Mouse (Mus musculus): Measurements from ENCODE around the gene Olfr547. TPM values are rescaled to one million over a fixed set of nuclear protein-coding genes. Genes with fewer than 3 reads are reported as not detected.

Gene Olfr547
- total RNA-seq, 1 experiment = not detected

DNA sequence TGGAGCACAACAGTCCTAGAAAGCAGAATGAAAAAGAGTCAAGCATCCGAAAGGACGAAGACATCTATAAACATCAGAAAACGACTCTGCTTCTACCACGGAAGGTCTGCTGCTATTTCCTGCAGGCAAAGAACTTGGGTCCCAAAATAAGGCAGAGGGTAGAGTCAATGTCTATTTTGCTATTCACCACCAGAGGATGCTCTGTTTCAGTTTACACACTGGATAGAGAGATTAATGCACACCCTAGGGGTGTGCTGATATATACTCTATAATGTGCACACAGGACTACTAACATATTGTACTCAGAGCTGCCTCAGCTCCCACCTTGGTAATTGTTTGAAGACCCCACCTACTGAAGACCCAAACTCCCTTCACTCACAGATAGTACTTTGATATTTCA lies 31.7 kb downstream of the Olfr547 start:
- no peak overlapping the region for H3K9ac ChIP-seq (ENCODE audit: insufficient read depth, low read depth, low read length, poor library complexity, severe bottlenecking)
- no peak for TF ChIP-seq HCFC1 (IDR thresholded peaks at IDR 0.05; ENCODE audit: borderline replicate concordance, insufficient read depth, low read length)
- TF ChIP-seq ZNF384 (IDR thresholded peaks at IDR 0.05; ENCODE audit: low read depth, low read length) = no peak
- TF ChIP-seq MAFK (IDR thresholded peaks at IDR 0.05; ENCODE audit: insufficient read depth, low read depth, low read length) = no peak
- no peak for TF ChIP-seq CHD2 (IDR thresholded peaks at IDR 0.05; ENCODE audit: low read depth, low read length)
- no peak for TF ChIP-seq ZC3H11A (IDR thresholded peaks at IDR 0.05; ENCODE audit: borderline replicate concordance, low read depth, low read length)
- in situ Hi-C loops (cut with MboI; ENCODE audit: low sequenced_read_pairs in 2 of 2, unreplicated experiment in 2 of 2) = no loop called here
- H3K4me3 ChIP-seq (ENCODE audit: insufficient read depth in 1 of 2, low read depth in 1 of 2, low read length in 2 of 2, poor library complexity in 1 of 2, severe bottlenecking in 1 of 2) = no peak overlapping the region
- no peaks in the 10 kb centered on the region for H3K36me3 ChIP-seq (ENCODE audit: control insufficient read depth, insufficient read depth, low read length, poor library complexity, severe bottlenecking)
- H3K27ac ChIP-seq (ENCODE audit: insufficient read depth, low read depth, low read length, poor library complexity, severe bottlenecking) = no peak overlapping the region
- no peaks in the 10 kb centered on the region for H3K4me1 ChIP-seq (ENCODE audit: control insufficient read depth in 2 of 2, insufficient read depth in 2 of 2, low read length in 2 of 2, poor library complexity in 1 of 2)
- H3K9me3 ChIP-seq (ENCODE audit: control insufficient read depth, insufficient read depth, low read depth, low read length) = no peaks in the 10 kb centered on the region
- no peak for DNase-seq (ENCODE audit: low read depth, low spot score)

DNA sequence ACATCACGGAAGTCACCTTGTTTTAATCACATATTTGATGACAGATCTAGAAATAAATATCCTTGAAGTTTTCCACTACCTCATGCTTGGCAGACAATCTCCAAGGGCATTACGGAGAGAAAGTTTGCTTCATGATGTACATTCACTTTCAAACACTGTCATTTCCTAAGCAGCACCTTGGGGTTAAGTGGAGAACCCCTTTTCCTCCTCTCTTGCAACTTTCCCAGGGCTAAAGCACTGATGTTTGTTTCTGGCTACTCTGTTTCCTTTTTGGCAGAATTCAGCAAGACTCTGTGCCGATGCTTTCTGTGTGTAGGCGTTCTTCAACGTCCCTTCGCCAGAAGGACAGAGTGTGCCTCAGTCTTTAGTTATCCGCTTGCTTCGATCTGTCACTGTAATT lies 36.6 kb downstream of the Olfr547 start, which contains the start of gene Olfr550:
Gene Olfr550 (plus strand): TSS at position 301 of the 400 bp plus-strand sequence.
- Histone ChIP-seq H3K9ac (ENCODE audit: insufficient read depth, low read depth, low read length, poor library complexity, severe bottlenecking) (no peak within 1 kb of the TSS), H3K27ac (ENCODE audit: insufficient read depth, low read depth, low read length, poor library complexity, severe bottlenecking) (no peak within 1 kb of the TSS), H3K36me3 (ENCODE audit: control insufficient read depth, insufficient read depth, low read length, poor library complexity, severe bottlenecking) (no peaks in the 10 kb centered on the region), H3K4me1 (ENCODE audit: control insufficient read depth in 2 of 2, insufficient read depth in 2 of 2, low read length in 2 of 2, poor library complexity in 1 of 2) (no peaks in the 10 kb centered on the region), H3K9me3 (ENCODE audit: control insufficient read depth, insufficient read depth, low read depth, low read length) (no peaks in the 10 kb centered on the region), H3K4me3 (ENCODE audit: insufficient read depth in 1 of 2, low read depth in 1 of 2, low read length in 2 of 2, poor library complexity in 1 of 2, severe bottlenecking in 1 of 2) (no peak within 1 kb of the TSS)
- TF ChIP-seq MAFK (IDR thresholded peaks at IDR 0.05; ENCODE audit: insufficient read depth, low read depth, low read length) = no peak
- TF ChIP-seq ZNF384 (IDR thresholded peaks at IDR 0.05; ENCODE audit: low read depth, low read length) = no peak
- no peak for DNase-seq (ENCODE audit: low read depth, low spot score)
- in situ Hi-C loops (cut with MboI; ENCODE audit: low sequenced_read_pairs in 2 of 2, unreplicated experiment in 2 of 2) = no loop called here

DNA sequence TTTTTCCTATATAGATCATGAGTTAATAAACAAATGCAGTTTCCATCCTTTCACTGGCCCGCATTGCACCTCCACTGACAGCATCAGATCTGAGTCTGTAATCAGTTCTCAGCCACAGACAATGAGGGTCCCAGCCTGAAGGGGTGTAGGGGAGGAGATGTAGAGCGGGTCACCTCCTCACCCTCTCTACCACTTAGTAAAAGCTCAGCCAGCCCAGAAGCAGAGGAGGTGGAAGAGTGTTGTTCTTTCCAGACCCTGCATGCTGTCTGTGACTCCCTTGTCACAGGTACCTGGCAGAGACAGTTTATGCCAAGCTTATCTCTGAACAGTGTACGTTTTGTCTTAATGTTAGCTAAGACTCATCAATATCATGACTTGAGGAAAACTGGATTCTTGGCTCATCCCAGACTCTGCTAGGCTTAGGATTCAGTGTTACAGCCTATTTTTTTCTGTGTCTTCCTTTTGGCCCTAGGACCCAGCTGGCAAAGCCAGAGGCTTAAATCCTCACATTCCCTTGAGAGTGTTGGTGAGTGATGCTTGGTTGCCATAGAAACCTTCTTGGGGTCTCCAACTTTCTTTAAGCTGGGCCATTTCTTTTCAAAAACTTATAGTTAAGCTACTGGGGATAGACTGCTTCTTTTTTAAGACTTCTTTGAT lies 38.8 kb downstream of the Olfr547 start:
- Histone ChIP-seq H3K36me3 (ENCODE audit: control insufficient read depth, insufficient read depth, low read length, poor library complexity, severe bottlenecking) (no peaks in the 10 kb centered on the region), H3K4me1 (ENCODE audit: control insufficient read depth in 2 of 2, insufficient read depth in 2 of 2, low read length in 2 of 2, poor library complexity in 1 of 2) (no peaks in the 10 kb centered on the region), H3K27ac (ENCODE audit: insufficient read depth, low read depth, low read length, poor library complexity, severe bottlenecking) (no peak overlapping the region), H3K4me3 (ENCODE audit: insufficient read depth in 1 of 2, low read depth in 1 of 2, low read length in 2 of 2, poor library complexity in 1 of 2, severe bottlenecking in 1 of 2) (no peak overlapping the region), H3K9me3 (ENCODE audit: control insufficient read depth, insufficient read depth, low read depth, low read length) (no peaks in the 10 kb centered on the region), H3K9ac (ENCODE audit: insufficient read depth, low read depth, low read length, poor library complexity, severe bottlenecking) (no peak overlapping the region)
- TF ChIP-seq ZNF384 (IDR thresholded peaks at IDR 0.05; ENCODE audit: low read depth, low read length) (no peak), HCFC1 (IDR thresholded peaks at IDR 0.05; ENCODE audit: borderline replicate concordance, insufficient read depth, low read length) (no peak), ZC3H11A (IDR thresholded peaks at IDR 0.05; ENCODE audit: borderline replicate concordance, low read depth, low read length) (no peak), MAFK (IDR thresholded peaks at IDR 0.05; ENCODE audit: insufficient read depth, low read depth, low read length) (no peak), CHD2 (IDR thresholded peaks at IDR 0.05; ENCODE audit: low read depth, low read length) (no peak)
- DNase-seq (ENCODE audit: low read depth, low spot score) = no peak
- in situ Hi-C loops (cut with MboI; ENCODE audit: low sequenced_read_pairs in 2 of 2, unreplicated experiment in 2 of 2) = no loop called here

DNA sequence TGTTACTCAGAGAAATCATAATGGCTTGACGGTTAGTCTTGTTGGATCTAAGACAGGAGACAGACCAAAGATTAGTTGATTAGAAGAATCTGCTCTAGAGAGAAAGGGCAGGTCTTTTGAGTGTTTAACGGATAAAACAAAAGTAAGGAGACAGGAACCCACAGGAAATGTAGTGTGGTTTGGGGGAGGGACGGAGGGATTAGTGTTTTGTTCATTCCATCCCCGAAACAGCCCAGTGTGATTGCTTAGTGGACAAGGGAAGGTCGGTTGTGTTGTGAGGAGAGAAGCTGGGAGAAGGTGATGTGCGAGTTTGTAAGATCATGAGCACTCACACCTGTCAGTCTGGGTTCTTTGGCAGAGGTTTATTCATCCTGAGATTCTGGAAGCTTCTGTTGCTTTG lies 41.4 kb downstream of the Olfr547 start:
- no peak for DNase-seq (ENCODE audit: low read depth, low spot score)
- TF ChIP-seq MAFK (IDR thresholded peaks at IDR 0.05; ENCODE audit: insufficient read depth, low read depth, low read length) (no peak), HCFC1 (IDR thresholded peaks at IDR 0.05; ENCODE audit: borderline replicate concordance, insufficient read depth, low read length) (no peak), ZNF384 (IDR thresholded peaks at IDR 0.05; ENCODE audit: low read depth, low read length) (no peak), CHD2 (IDR thresholded peaks at IDR 0.05; ENCODE audit: low read depth, low read length) (no peak), ZC3H11A (IDR thresholded peaks at IDR 0.05; ENCODE audit: borderline replicate concordance, low read depth, low read length) (no peak)
- H3K4me3 ChIP-seq (ENCODE audit: insufficient read depth in 1 of 2, low read depth in 1 of 2, low read length in 2 of 2, poor library complexity in 1 of 2, severe bottlenecking in 1 of 2) = no peak overlapping the region
- no peak overlapping the region for H3K27ac ChIP-seq (ENCODE audit: insufficient read depth, low read depth, low read length, poor library complexity, severe bottlenecking)
- H3K9me3 ChIP-seq (ENCODE audit: control insufficient read depth, insufficient read depth, low read depth, low read length) = no peaks in the 10 kb centered on the region
- no peaks in the 10 kb centered on the region for H3K36me3 ChIP-seq (ENCODE audit: control insufficient read depth, insufficient read depth, low read length, poor library complexity, severe bottlenecking)
- in situ Hi-C loops (cut with MboI; ENCODE audit: low sequenced_read_pairs in 2 of 2, unreplicated experiment in 2 of 2) = no loop called here
- no peaks in the 10 kb centered on the region for H3K4me1 ChIP-seq (ENCODE audit: control insufficient read depth in 2 of 2, insufficient read depth in 2 of 2, low read length in 2 of 2, poor library complexity in 1 of 2)
- no peak overlapping the region for H3K9ac ChIP-seq (ENCODE audit: insufficient read depth, low read depth, low read length, poor library complexity, severe bottlenecking)

Other genes with a start within 250 kb of the Olfr547 start
- 92.8 and 109 TPM in 2 replicates for gene Rrm1, start 93.1 kb upstream of the Olfr547 start, total RNA-seq (2012; rRNA removed)
- 0.22 and 0.63 TPM in 2 replicates for gene Olfr543, start 53.1 kb upstream of the Olfr547 start, total RNA-seq (2012; rRNA removed)
- gene Olfr544, start 46.4 kb upstream of the Olfr547 start, total RNA-seq (2012; rRNA removed) = 0.16 TPM in 1 of 2 replicates, not detected in the other
- gene Olfr545, start 35.2 kb upstream of the Olfr547 start, total RNA-seq (2012; rRNA removed) = not detected in 2 replicates
- not detected in 2 replicates for gene Olfr548-ps1, start 6.1 kb downstream of the Olfr547 start, total RNA-seq (2012; rRNA removed)
- not detected in 2 replicates for gene Olfr549, start 15.1 kb downstream of the Olfr547 start, total RNA-seq (2012; rRNA removed)
- gene Trim21, start 30.7 kb downstream of the Olfr547 start, total RNA-seq (2012; rRNA removed) = 6.2 and 7.5 TPM in 2 replicates
- not detected in 2 replicates for gene Olfr550, start 36.7 kb downstream of the Olfr547 start, total RNA-seq (2012; rRNA removed)
- gene Olfr551, start 57.1 kb downstream of the Olfr547 start, total RNA-seq (2012; rRNA removed) = not detected in 2 replicates
- gene Olfr552, start 63.0 kb downstream of the Olfr547 start, total RNA-seq (2012; rRNA removed) = not detected in 2 replicates
- not detected in 2 replicates for gene Olfr553, start 83.5 kb downstream of the Olfr547 start, total RNA-seq (2012; rRNA removed)
- not detected in 2 replicates for gene Olfr554, start 103.7 kb downstream of the Olfr547 start, total RNA-seq (2012; rRNA removed)
- gene Olfr555, start 124.1 kb downstream of the Olfr547 start, total RNA-seq (2012; rRNA removed) = not detected in 2 replicates
- not detected in 2 replicates for gene Olfr556, start 130.2 kb downstream of the Olfr547 start, total RNA-seq (2012; rRNA removed)
- 3.1 and 3.9 TPM in 2 replicates for gene Trim68, start 152.6 kb downstream of the Olfr547 start, total RNA-seq (2012; rRNA removed)
- gene Olfr557, start 161.2 kb downstream of the Olfr547 start, total RNA-seq (2012; rRNA removed) = not detected in 2 replicates
- gene Olfr558, start 167.5 kb downstream of the Olfr547 start, total RNA-seq (2012; rRNA removed) = not detected in 2 replicates
- not detected in 2 replicates for gene Olfr33, start 184.3 kb downstream of the Olfr547 start, total RNA-seq (2012; rRNA removed)
- gene Olfr559, start 192.7 kb downstream of the Olfr547 start, total RNA-seq (2012; rRNA removed) = not detected in 2 replicates
- not detected in 2 replicates for gene Olfr560, start 224.6 kb downstream of the Olfr547 start, total RNA-seq (2012; rRNA removed)
- gene Olfr78, start 224.7 kb downstream of the Olfr547 start, total RNA-seq (2012; rRNA removed) = not detected in 2 replicates
- not detected in 2 replicates for gene Olfr561, start 236.5 kb downstream of the Olfr547 start, total RNA-seq (2012; rRNA removed)

All from ES-E14 (cell line).